Mouse (Mus musculus): ENCODE measurements around the gene Trabd.

Trabd gene

DNA sequence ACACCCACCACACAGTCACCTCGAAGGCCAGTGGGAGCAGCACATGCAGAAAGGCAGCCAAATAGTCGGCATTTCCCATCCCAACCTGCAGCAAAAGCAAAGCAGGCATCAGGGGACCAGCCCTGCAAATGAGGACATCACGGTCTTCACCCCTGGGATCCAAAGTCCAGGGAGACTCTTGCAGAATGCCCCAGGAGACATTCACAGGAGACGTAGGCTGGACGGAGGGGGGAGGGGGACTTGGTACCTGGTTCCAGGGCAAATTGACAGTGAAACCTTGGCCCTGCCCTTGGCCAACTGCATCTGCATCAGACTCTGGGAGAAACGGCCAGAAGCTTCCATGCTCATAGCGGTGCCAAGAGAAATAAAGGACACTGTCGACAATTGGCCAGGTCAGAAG, 51.7 kb downstream of the Trabd start:
- no peak for DNase-seq (ENCODE audit: low spot score in 2 of 2)

- no peak for DNase-seq (ENCODE audit: low spot score in 2 of 2)
These were observed 52.5 kb downstream of the Trabd start for GRCm38 (mm10) chr15:89127364-89127940.

DNA sequence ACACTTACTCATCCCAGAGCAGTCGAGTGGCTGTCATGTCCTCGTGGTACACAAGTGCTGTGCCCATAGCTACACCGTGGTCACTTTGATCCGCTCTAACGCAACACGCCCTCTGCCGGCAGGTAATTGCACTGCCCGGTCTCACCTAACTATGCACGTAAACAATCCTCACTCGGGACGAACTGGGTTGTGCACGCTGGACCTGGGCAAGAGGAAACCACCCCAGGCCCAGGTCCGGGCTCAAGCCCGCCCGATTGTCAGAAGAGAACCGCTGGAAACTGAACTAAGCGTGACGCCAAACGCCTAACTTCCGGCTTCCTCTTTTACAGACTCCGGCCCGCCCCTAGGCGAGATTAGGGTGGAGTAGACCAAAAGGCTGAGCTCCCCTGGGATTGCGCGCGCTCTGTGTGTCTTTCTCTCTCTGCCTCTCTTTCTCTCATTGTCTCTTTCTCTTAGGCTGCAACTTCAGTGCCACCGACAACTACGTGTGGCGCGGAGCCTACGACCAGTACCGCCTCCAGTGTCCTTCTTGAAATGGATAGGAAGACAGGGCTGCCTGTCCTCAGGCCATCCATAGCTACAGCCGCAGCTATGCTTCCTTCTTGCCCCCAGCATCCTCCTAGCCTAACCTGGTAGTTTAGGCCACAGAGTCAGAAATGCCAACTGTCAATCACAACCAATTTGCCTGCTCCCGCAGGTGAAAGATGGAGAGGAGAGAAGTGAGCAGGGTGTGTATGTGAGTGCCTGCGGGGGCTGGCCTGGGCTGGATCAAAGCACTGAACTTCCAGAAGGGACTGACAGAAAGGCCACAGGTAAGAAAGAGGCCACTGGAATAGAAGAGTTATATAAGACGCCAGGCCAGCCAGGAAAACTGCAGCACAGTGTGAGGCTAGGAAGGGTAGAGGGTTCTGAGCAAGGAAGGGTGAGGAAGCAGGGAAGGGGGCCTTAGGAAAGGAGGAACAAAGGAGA, 53.7 kb downstream of the Trabd start, which contains the start of gene Hdac10:
TSS of gene Hdac10 (minus strand) at position 319 of the 969 bp plus-strand sequence.
- peak; percentile 88 to 90 for DNase-seq (ENCODE audit: low spot score in 2 of 2)

DNA sequence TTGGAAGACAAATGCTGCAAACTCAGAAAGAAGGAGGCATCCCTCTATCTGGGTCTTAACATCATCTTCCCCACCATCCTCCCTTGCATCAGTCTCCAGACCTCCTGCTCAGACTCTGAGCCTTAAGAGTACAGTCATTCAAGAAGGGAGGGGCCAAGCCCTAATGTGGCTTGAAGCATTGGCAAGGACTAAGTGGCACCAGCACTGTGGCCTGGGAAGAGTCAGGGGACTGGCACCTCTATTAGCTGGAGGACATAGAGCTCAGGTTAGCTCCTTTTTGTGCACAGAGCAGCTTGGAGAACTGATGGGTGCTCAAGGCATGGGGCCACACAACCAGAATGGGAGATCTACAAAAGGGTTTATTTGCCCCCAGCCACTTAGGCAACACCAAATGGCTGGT, 55.3 kb downstream of the Trabd start:
- no peak for DNase-seq (ENCODE audit: low spot score in 2 of 2)

DNA sequence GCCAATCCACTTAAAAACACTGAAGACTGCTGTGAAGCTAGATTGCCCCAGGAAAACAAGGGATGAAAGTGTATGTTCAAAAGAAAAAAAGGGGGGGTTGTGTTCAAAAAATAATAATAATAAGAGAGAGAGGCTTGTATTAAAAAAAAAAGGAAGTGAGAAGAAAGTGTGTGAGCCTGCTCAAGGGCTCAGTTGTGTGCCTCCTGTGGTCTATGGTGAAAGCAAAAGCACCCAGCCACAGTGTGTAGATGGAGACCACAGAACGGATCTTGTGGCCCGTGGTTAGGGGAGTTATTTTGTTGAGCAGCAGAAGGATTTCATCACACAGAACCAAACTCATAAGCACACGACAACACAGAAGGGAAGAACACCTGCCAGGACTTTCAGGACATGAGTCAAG, 56.4 kb downstream of the Trabd start:
- no peak for DNase-seq (ENCODE audit: low spot score in 2 of 2)
